Mouse (Mus musculus) small intestine, adult 10 weeks (tissue): ENCODE data around the gene Gm17324. TPM values are rescaled to one million over a fixed set of nuclear protein-coding genes. Genes with fewer than 3 reads are reported as not detected.

Experiments used
- polyA plus RNA-seq: library from polyadenylated mRNA; stranded (reverse); fragments of 350-450 nt; fragmentation: Illumina TruSeq; extraction: RNeasy Lipid Tissue Mini Kit (QIAGEN cat#74804); gene quantifications from one replicate; pipeline ENCODE4 v1.2.3, GENCODE M21; 2014; ENCODE audit warnings: low replicate concordance

Gene Gm17324
- not detected for polyA plus RNA-seq

GRCm38 (mm10) chr9:78447973-78448873 lies at the start of gene Gm17324, which contains the start of gene Mto1:
TSS of gene Gm17324 (minus strand) at chr9:78448786.
TSS of gene Mto1 (plus strand) at chr9:78448208.

DNA sequence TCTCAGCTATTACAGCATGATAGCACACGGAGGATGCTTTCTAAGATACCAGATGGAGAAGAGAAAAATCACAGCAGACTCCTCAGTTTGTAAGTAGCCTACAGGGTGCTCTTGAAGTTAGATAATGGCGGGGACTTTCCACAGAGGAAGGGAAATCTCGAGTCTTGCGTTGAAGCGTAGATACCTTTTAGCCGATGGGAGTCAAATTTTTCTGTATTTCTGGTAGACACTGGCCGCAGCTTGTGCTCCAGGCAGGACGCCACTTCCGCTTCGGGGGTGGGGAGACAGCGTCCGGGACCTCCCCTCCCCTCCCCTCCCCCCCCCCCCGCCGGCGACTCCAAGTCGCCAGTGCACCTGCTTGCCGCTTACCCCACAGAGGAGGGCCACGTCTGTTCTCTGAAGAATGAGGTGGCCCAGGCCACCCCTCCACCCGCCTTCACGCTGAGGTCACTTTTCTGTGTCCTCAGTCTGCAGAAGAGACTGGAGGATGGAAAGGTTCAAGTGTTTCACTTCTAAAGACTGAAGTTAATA lies 40.4 kb upstream of the Gm17324 start, which contains the start of gene Eef1a1:
Eef1a1 (minus strand) TSS at position 262 of the 531 bp plus-strand sequence.

GRCm38 (mm10) chr9:78442579-78443392 lies 5.8 kb downstream of the Gm17324 start, which contains the start of gene Cgas:
TSS of gene Cgas (minus strand) at chr9:78443237.

Other genes with a start within 250 kb of the Gm17324 start
- 3,308 TPM for gene Gsta1, start 218.1 kb downstream of the Gm17324 start, polyA plus RNA-seq
- 238 TPM for gene Gm3776, start 191.7 kb downstream of the Gm17324 start, polyA plus RNA-seq
- 2.2 TPM for gene Gm10639, start 158.9 kb downstream of the Gm17324 start, polyA plus RNA-seq
- not detected for gene Omt2a, start 134.0 kb downstream of the Gm17324 start, polyA plus RNA-seq
- not detected for gene Omt2b, start 121.2 kb downstream of the Gm17324 start, polyA plus RNA-seq
- gene Gsta2, start 93.0 kb downstream of the Gm17324 start, polyA plus RNA-seq, result 10.9 TPM
- gene Dppa5a, start 80.6 kb downstream of the Gm17324 start, polyA plus RNA-seq, result not detected
- 0.33 TPM for gene Ooep, start 70.1 kb downstream of the Gm17324 start, polyA plus RNA-seq
- gene Ddx43, start 53.0 kb downstream of the Gm17324 start, polyA plus RNA-seq, result 0.93 TPM
- 5.0 TPM for gene Cgas, start 5.5 kb downstream of the Gm17324 start, polyA plus RNA-seq
- 15.0 TPM for gene Mto1, start 578 bp downstream of the Gm17324 start, polyA plus RNA-seq
- 2,378 TPM for gene Eef1a1, start 40.4 kb upstream of the Gm17324 start, polyA plus RNA-seq
- gene Slc17a5, start 139.3 kb upstream of the Gm17324 start, polyA plus RNA-seq, result 19.1 TPM
- gene Cd109, start 166.8 kb upstream of the Gm17324 start, polyA plus RNA-seq, result 0.63 TPM